In genomic region chr15:27477630-27478029, GRCm38 (mm10) we compare ENCODE assay signal across 9 mouse cellular contexts. TPM values are rescaled to one million over a fixed set of nuclear protein-coding genes. Genes with fewer than 3 reads are reported as not detected.
DNase-seq lines count a peak whose midpoint lies in the region; ATAC-seq and TF ChIP-seq lines count a peak whose summit lies in the region.
"Had no signal": no experiment of that assay in that cellular context is flagged by ENCODE, and none has a peak within 500 bp of the region (broad histone marks: within the 10 kb centered on the region; RNA-seq: fewer than 3 reads in every experiment).

No protein-coding gene starts in this region.

- TF ChIP-seq CTCF in G1E (IDR thresholded peaks at IDR 0.05; ENCODE audit: low read depth, low read length) = no peak

- peak overlapping the region; percentile 39; the same call in 1 of the 2 replicates for H3K4me3 ChIP-seq in G1E (ENCODE audit: low read depth, low read length)
- no peak overlapping the region for H3K4me3 ChIP-seq in intestine, embryonic 14.5 days (ENCODE audit: low read depth, low read length)
- H3K4me3 ChIP-seq: forebrain, embryonic 12.5 days had no signal

- no peak overlapping the region for H3K9ac ChIP-seq in intestine, embryonic 14.5 days (ENCODE audit: low read length)
- H3K9ac ChIP-seq: forebrain, embryonic 12.5 days had no signal

- peaks cover 71% of the 10 kb centered on the region for H3K36me3 ChIP-seq in G1E (replicated peaks)
- no peaks in the 10 kb centered on the region for H3K36me3 ChIP-seq in intestine, embryonic 14.5 days (ENCODE audit: control insufficient read depth, insufficient read depth, low read length)
- H3K36me3 ChIP-seq: forebrain, embryonic 12.5 days had no signal

- no peaks in the 10 kb centered on the region for H3K9me3 ChIP-seq in G1E (replicated peaks)
- no peaks in the 10 kb centered on the region for H3K9me3 ChIP-seq in intestine, embryonic 14.5 days (ENCODE audit: control insufficient read depth, low read length)
- H3K9me3 ChIP-seq: forebrain, embryonic 12.5 days had no signal

- 58% methylated on average over 7 of the region's 7 CpGs for WGBS in intestine, embryonic 14.5 days

- peaks cover 74% of the 10 kb centered on the region for H3K4me1 ChIP-seq in G1E (ENCODE audit: insufficient read depth, low read depth, low read length)
- 0 out of 2 replicates have a peak, but pooled peaks cover 3% of the 10 kb centered on the region for H3K4me1 ChIP-seq in intestine, embryonic 14.5 days (replicated peaks; ENCODE audit: control insufficient read depth, insufficient read depth, low read length)

- no peaks in the 10 kb centered on the region for H3K27me3 ChIP-seq in G1E (ENCODE audit: insufficient read depth, low read length)
- H3K27me3 ChIP-seq in intestine, embryonic 14.5 days (replicated peaks; ENCODE audit: control insufficient read depth, insufficient read depth, low read length) = no peaks in the 10 kb centered on the region
- H3K27me3 ChIP-seq: forebrain, embryonic 12.5 days had no signal

- no peak overlapping the region for H3K27ac ChIP-seq in intestine, embryonic 14.5 days (ENCODE audit: low read depth)
- H3K27ac ChIP-seq: forebrain, embryonic 12.5 days had no signal

- ATAC-seq in G1E (ENCODE audit: extremely low read depth, insufficient number of reproducible peaks, low FRiP score, poor library complexity, severe bottlenecking) = no peak
- peak; percentile 67; the same call in 1 of the 2 replicates for ATAC-seq in intestine, embryonic 14.5 days (replicated peaks; ENCODE audit: low FRiP score, low TSS enrichment, low read depth)

- intact Hi-C loops in left cerebral cortex, postnatal 36 days (cut with DNase I) = no loop called here

- DNase-seq in cerebellum, adult 9-11 months = peak; percentile 20
- DNase-seq in cerebellum, postnatal 14 days = no peak
- DNase-seq in G1E (ENCODE audit: low spot score) = no peak
- DNase-seq in intestine, embryonic 14.5 days (ENCODE audit: low spot score) = no peak
- DNase-seq in lung, postnatal 36 days = peak; percentile 72
- no peak for DNase-seq in c-Kit-positive CD71-positive TER-119-positive erythroid progenitor cells, embryonic 14.5 days (ENCODE audit: low spot score)
- no peak for DNase-seq in frontal cortex, adult 2 months (ENCODE audit: extremely low spot score in 1 of 2, low spot score in 1 of 2)
- no peak for DNase-seq in left cerebral cortex, postnatal 36 days (ENCODE audit: low spot score in 2 of 2)

- no peak overlapping the region for H3K4me2 ChIP-seq in intestine, embryonic 14.5 days (ENCODE audit: low read length)
- H3K4me2 ChIP-seq: forebrain, embryonic 12.5 days had no signal

RNA-seq across cellular contexts. Expression of gene Ank, which starts 11.2 kb away (rescaled TPM):
- 145 and 154 TPM in 2 replicates for total RNA-seq in G1E (2014; fragmentation: Nextera tagmentation)
- 38.2 and 39.2 TPM in 2 replicates for total RNA-seq in G1E (2017)
- polyA plus RNA-seq in G1E (2012) = 28.0 and 37.0 TPM in 2 replicates
- polyA plus RNA-seq in intestine, embryonic 14.5 days (2014; fragmentation: Nextera tagmentation; extraction: Ambion mirVana) = 13.8 and 16.5 TPM in 2 replicates
- 176 and 187 TPM in 2 replicates for polyA plus RNA-seq in frontal cortex, adult 2 months (2012; rRNA removed)
- 100 to 1,000 TPM; 173 to 186 TPM for total RNA-seq in left cerebral cortex, postnatal 36 days (2021)

Comparison
In these comparisons a context has a peak if more than half of its experiments do, and no peak if none do; other contexts are left out.
1. DNase-seq: peak in cerebellum, adult 9-11 months (single experiment) and lung, postnatal 36 days (single experiment); none in cerebellum, postnatal 14 days (0 of 2), G1E (single experiment), intestine, embryonic 14.5 days (single experiment), c-Kit-positive CD71-positive TER-119-positive erythroid progenitor cells, embryonic 14.5 days (single experiment), frontal cortex, adult 2 months (0 of 2) and left cerebral cortex, postnatal 36 days (0 of 2).